Mouse (Mus musculus): ENCODE measurements around the gene Lrrc74b. TPM values are rescaled to one million over a fixed set of nuclear protein-coding genes. Genes with fewer than 3 reads are reported as not detected.
A peak's percentile ranks its signal among the peaks of the same experiment; 100 is the strongest.

Gene Lrrc74b
- polyA plus RNA-seq, 1 experiment from 2014 or later = 0.33 TPM

GRCm38 (mm10) chr16:17564221-17564620 lies 3.2 kb upstream of the Lrrc74b start:
- WGBS = 56% methylated on average over 2 of the region's 2 CpGs
- ATAC-seq (ENCODE audit: low FRiP score, low TSS enrichment) = no peak

DNA sequence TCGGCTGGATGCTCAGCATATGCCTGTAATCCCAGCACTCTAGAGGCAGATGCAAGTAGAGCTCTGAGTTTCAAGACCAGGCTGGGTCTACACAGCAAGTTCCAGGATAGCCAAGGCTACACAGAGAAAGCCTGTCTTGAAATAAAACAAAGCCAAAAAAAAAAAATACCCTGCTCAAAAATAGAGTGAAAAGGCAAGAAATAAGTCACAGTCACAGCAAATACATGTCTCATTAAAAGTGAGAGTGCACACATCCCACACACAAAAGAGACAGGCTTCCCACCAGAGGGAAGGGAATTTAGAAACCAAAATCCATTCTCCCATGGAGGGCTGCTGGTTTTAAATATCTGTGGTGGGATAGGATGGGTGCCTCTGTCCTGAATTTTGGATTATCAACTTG lies 2.5 kb upstream of the Lrrc74b start:
- H3K4me2 ChIP-seq (replicated peaks; ENCODE audit: low read depth) = no peak overlapping the region
- no peak overlapping the region for H3K9ac ChIP-seq (ENCODE audit: low read length)
- WGBS = 10% methylated on average over 1 of the region's 1 CpGs
- no peak for ATAC-seq (ENCODE audit: low FRiP score, low TSS enrichment)
- H3K36me3 ChIP-seq (ENCODE audit: control insufficient read depth, insufficient read depth, low read length) = no peaks in the 10 kb centered on the region
- TF ChIP-seq CTCF (IDR thresholded peaks at IDR 0.05; ENCODE audit: low read depth) (no peak), EP300 (optimal IDR thresholded peaks at IDR 0.05) (no peak)
- DNase-seq (ENCODE audit: low spot score) = no peak
- H3K27me3 ChIP-seq (ENCODE audit: control insufficient read depth, insufficient read depth, low read length) = no peaks in the 10 kb centered on the region
- no peak overlapping the region for H3K4me3 ChIP-seq (ENCODE audit: low read depth, low read length)
- H3K4me1 ChIP-seq (replicated peaks; ENCODE audit: control insufficient read depth, insufficient read depth) = 0 out of 2 replicates have a peak, but pooled peaks cover 2% of the 10 kb centered on the region
- H3K9me3 ChIP-seq (ENCODE audit: control insufficient read depth, low read length) = no peaks in the 10 kb centered on the region
- H3K27ac ChIP-seq (replicated peaks) = no peak overlapping the region

More at GRCm38 (mm10) chr16:17564221-17564620, 3.2 kb upstream of the Lrrc74b start:
- H3K4me2 ChIP-seq (replicated peaks; ENCODE audit: low read depth) = no peak overlapping the region
- H3K9ac ChIP-seq (ENCODE audit: low read length) = no peak overlapping the region
- no peak for DNase-seq (ENCODE audit: low spot score)
- H3K36me3 ChIP-seq (ENCODE audit: control insufficient read depth, insufficient read depth, low read length) = no peaks in the 10 kb centered on the region
- H3K4me1 ChIP-seq (replicated peaks; ENCODE audit: control insufficient read depth, insufficient read depth) = 0 out of 2 replicates have a peak, but pooled peaks cover 2% of the 10 kb centered on the region
- TF ChIP-seq EP300 (optimal IDR thresholded peaks at IDR 0.05) (no peak), CTCF (IDR thresholded peaks at IDR 0.05; ENCODE audit: low read depth) (no peak)
- no peak overlapping the region for H3K27ac ChIP-seq (replicated peaks)
- no peaks in the 10 kb centered on the region for H3K9me3 ChIP-seq (ENCODE audit: control insufficient read depth, low read length)
- H3K27me3 ChIP-seq (ENCODE audit: control insufficient read depth, insufficient read depth, low read length) = no peaks in the 10 kb centered on the region
- H3K4me3 ChIP-seq (ENCODE audit: low read depth, low read length) = no peak overlapping the region

DNA sequence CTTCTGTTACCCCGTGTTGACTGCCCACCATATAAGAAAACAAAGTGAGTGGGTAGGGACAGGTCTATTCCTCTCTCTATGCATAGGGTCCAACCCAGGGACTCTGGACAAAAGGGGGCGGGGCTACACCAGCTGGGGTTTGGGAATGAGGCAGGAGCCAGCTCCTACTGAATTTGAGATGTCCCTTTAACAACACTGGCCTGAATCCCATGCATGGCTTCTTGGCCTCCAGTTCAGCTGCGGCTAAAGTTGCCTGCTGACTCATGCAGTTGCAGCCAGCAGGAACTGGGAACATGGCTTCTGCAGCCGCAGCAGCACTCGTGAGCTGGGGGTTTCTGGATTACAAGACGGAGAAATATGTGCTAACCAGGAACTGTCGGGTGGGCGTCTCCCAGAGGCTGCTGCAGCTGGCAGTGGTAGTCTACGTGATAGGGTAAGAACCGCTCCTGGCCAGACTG lies 733 bp upstream of the Lrrc74b start, which contains the start of gene P2rx6:
P2rx6 (plus strand) TSS at position 135 of the 458 bp plus-strand sequence.
- peak within 1 kb of the TSS; percentile 35 for H3K4me3 ChIP-seq (ENCODE audit: low read depth, low read length)
- H3K27me3 ChIP-seq (ENCODE audit: control insufficient read depth, insufficient read depth, low read length) = no peaks in the 10 kb centered on the region
- 4% methylated on average over 10 of the region's 10 CpGs for WGBS
- TF ChIP-seq EP300 (optimal IDR thresholded peaks at IDR 0.05) = no peak
- TF ChIP-seq CTCF (IDR thresholded peaks at IDR 0.05; ENCODE audit: low read depth) = no peak
- no peaks in the 10 kb centered on the region for H3K9me3 ChIP-seq (ENCODE audit: control insufficient read depth, low read length)
- H3K4me2 ChIP-seq (replicated peaks; ENCODE audit: low read depth) = peak within 1 kb of the TSS; percentile 63
- H3K36me3 ChIP-seq (ENCODE audit: control insufficient read depth, insufficient read depth, low read length) = no peaks in the 10 kb centered on the region
- DNase-seq (ENCODE audit: low spot score) = peak; percentile 66
- H3K27ac ChIP-seq (replicated peaks) = peak within 1 kb of the TSS; percentile 83
- ATAC-seq (ENCODE audit: low FRiP score, low TSS enrichment) = peak; percentile 64
- peak within 1 kb of the TSS; percentile 45 for H3K9ac ChIP-seq (ENCODE audit: low read length)
- H3K4me1 ChIP-seq (replicated peaks; ENCODE audit: control insufficient read depth, insufficient read depth) = peaks cover 2% of the 10 kb centered on the region; the same call in 1 of the 2 replicates

DNA sequence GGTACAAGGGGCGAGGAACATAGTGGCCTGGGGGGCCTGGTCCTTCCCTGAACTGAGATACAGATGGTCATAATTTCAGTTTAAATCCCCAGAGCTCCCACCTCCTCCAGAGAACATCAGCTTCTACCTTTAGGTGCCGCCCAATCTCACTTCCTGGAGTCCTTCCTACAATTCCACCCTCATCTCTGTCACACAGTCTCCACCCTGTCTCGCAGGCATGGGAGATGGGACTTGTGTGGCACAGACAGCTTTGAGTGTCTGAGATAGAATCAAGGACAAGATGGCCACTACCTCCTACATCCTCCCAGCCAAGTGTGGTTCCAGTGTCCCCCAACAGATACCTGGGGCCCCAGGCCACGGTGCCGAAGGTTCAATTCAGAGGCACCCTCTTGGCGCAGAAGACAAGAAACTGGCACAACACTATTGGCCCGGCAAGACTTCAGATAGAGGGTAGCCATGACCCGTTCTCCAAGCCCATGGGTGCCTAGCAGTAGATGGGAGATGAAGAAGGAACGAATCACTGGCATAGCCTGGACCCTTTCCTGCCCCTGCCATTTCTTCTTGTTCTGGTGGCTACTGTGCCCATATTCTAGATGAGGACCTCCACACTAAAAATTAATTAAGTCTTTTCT lies 1.5 kb downstream of the Lrrc74b start:
- no peak overlapping the region for H3K4me3 ChIP-seq (ENCODE audit: low read depth, low read length)
- 82% methylated on average over 9 of the region's 9 CpGs for WGBS
- H3K27me3 ChIP-seq (ENCODE audit: control insufficient read depth, insufficient read depth, low read length) = no peaks in the 10 kb centered on the region
- no peaks in the 10 kb centered on the region for H3K36me3 ChIP-seq (ENCODE audit: control insufficient read depth, insufficient read depth, low read length)
- no peak for TF ChIP-seq CTCF (IDR thresholded peaks at IDR 0.05; ENCODE audit: low read depth)
- no peak for TF ChIP-seq EP300 (optimal IDR thresholded peaks at IDR 0.05)
- H3K4me1 ChIP-seq (replicated peaks; ENCODE audit: control insufficient read depth, insufficient read depth) = peaks cover 2% of the 10 kb centered on the region; the same call in 1 of the 2 replicates
- ATAC-seq (ENCODE audit: low FRiP score, low TSS enrichment) (no peak), DNase-seq (ENCODE audit: low spot score) (no peak)
- H3K4me2 ChIP-seq (replicated peaks; ENCODE audit: low read depth) = peak overlapping the region; percentile 23; the same call in 1 of the 2 replicates
- H3K27ac ChIP-seq (replicated peaks) = no peak overlapping the region
- H3K9ac ChIP-seq (ENCODE audit: low read length) = peak overlapping the region; percentile 31; the same call in 1 of the 2 replicates
- H3K9me3 ChIP-seq (ENCODE audit: control insufficient read depth, low read length) = no peaks in the 10 kb centered on the region

GRCm38 (mm10) chr16:17558811-17559210 lies 2.2 kb downstream of the Lrrc74b start:
- no peak overlapping the region for H3K27ac ChIP-seq (replicated peaks)
- WGBS = 4% methylated on average over 5 of the region's 5 CpGs

More at GRCm38 (mm10) chr16:17558811-17559210, 2.2 kb downstream of the Lrrc74b start:
- Histone ChIP-seq H3K27me3 (ENCODE audit: control insufficient read depth, insufficient read depth, low read length) (no peaks in the 10 kb centered on the region), H3K9me3 (ENCODE audit: control insufficient read depth, low read length) (no peaks in the 10 kb centered on the region), H3K4me1 (replicated peaks; ENCODE audit: control insufficient read depth, insufficient read depth) (peaks cover 6% of the 10 kb centered on the region; the same call in 1 of the 2 replicates), H3K4me2 (replicated peaks; ENCODE audit: low read depth) (peak overlapping the region; percentile 23; the same call in 1 of the 2 replicates), H3K4me3 (ENCODE audit: low read depth, low read length) (no peak overlapping the region; the same call in 1 of the 2 replicates), H3K36me3 (ENCODE audit: control insufficient read depth, insufficient read depth, low read length) (no peaks in the 10 kb centered on the region), H3K9ac (ENCODE audit: low read length) (peak overlapping the region; percentile 31; the same call in 1 of the 2 replicates)
- no peak for TF ChIP-seq CTCF (IDR thresholded peaks at IDR 0.05; ENCODE audit: low read depth)
- no peak for TF ChIP-seq EP300 (optimal IDR thresholded peaks at IDR 0.05)
- DNase-seq (ENCODE audit: low spot score) = peak; percentile 73
- ATAC-seq (ENCODE audit: low FRiP score, low TSS enrichment) = peak; percentile 12; the same call in 1 of the 2 replicates
